19 mouse cellular contexts compared by ENCODE assay signal in the genomic region with DNA sequence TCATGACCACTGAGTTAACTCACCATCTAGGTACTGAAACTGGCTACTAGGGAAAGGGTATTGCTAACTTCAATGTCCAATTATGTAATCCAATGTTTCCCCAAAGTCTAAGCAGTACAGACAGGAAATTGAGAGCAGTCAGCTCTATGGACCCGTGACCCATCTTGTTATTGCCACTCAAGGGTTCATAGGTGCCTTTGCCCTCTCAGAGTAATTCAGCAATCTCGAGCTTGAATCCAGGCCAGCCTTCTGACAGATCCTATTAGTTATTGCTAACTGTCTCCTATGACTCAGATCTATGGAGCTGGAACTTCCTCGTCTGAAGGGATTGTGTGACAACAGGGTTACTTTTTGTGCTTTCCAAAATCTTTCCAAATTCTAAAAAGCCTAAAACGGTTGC. TPM values are rescaled to one million over a fixed set of nuclear protein-coding genes. Genes with fewer than 3 reads are reported as not detected.
DNase-seq lines count a peak whose midpoint lies in the region; ATAC-seq lines count a peak whose summit lies in the region.
"Had no signal": no experiment of that assay in that cellular context is flagged by ENCODE, and none has a peak within 500 bp of the region (broad histone marks: within the 10 kb centered on the region; RNA-seq: fewer than 3 reads in every experiment).

No protein-coding gene starts in this region.

- DNase-seq in adrenal gland, adult (ENCODE audit: inconsistent age in 2 of 2, low spot score in 1 of 2), result peak; percentile 82 to 93
- no peak for DNase-seq in adrenal gland, adult 18-20 months (ENCODE audit: low spot score in 2 of 2)
- DNase-seq in Muller cell, postnatal 12 days (ENCODE audit: inconsistent ontology term), result peak; percentile 71
- peak; percentile 69 to 77 for DNase-seq in kidney, postnatal 25 days
- DNase-seq in frontal cortex, adult 2 months (ENCODE audit: extremely low spot score in 1 of 2, low spot score in 1 of 2), result no peak
- DNase-seq in right cerebral cortex, postnatal 10 days (ENCODE audit: low spot score in 2 of 2), result no peak
- no peak for DNase-seq in thymus, postnatal 25 days
- DNase-seq: embryo, embryonic 11 days; gastrocnemius, postnatal 36 days; layer of hippocampus, postnatal 36 days; lung, adult 2 months; lung, postnatal 36 days had no signal

- H3K27me3 ChIP-seq in intestine, embryonic 15.5 days (replicated peaks), result no peaks in the 10 kb centered on the region
- H3K27me3 ChIP-seq: limb, embryonic 15.5 days had no signal

- H3K4me3 ChIP-seq in intestine, embryonic 15.5 days (replicated peaks), result no peak overlapping the region
- H3K4me3 ChIP-seq: limb, embryonic 15.5 days had no signal

- H3K36me3 ChIP-seq in intestine, embryonic 15.5 days, result no peaks in the 10 kb centered on the region
- H3K36me3 ChIP-seq: limb, embryonic 15.5 days had no signal

- ATAC-seq in intestine, embryonic 15.5 days, result peak; percentile 81
- ATAC-seq: activated CD4-positive, CD25-positive, alpha-beta regulatory T cell, adult 4 months; CD4-positive, CD25-positive, alpha-beta regulatory T cell, adult 4 months; forebrain, embryonic 16.5 days; hindbrain, postnatal 0 days had no signal

- peak overlapping the region; percentile 36; the same call in 1 of the 2 replicates for H3K27ac ChIP-seq in intestine, embryonic 15.5 days
- H3K27ac ChIP-seq: hindbrain, postnatal 0 days; limb, embryonic 15.5 days had no signal

- H3K4me1 ChIP-seq in intestine, embryonic 15.5 days (replicated peaks), result 0 out of 2 replicates have a peak, but pooled peaks cover 2% of the 10 kb centered on the region
- H3K4me1 ChIP-seq: limb, embryonic 15.5 days had no signal

- H3K9me3 ChIP-seq in intestine, embryonic 15.5 days, result no peaks in the 10 kb centered on the region
- H3K9me3 ChIP-seq: limb, embryonic 15.5 days had no signal

- no peak overlapping the region for H3K4me2 ChIP-seq in intestine, embryonic 15.5 days (replicated peaks)
- H3K4me2 ChIP-seq: limb, embryonic 15.5 days had no signal

- H3K9ac ChIP-seq in intestine, embryonic 15.5 days, result no peak overlapping the region
- H3K9ac ChIP-seq: limb, embryonic 15.5 days had no signal

- WGBS in intestine, embryonic 15.5 days, result 54% methylated on average over 4 of the region's 4 CpGs

RNA-seq across cellular contexts. Expression of gene Pcsk5, which starts 56.1 kb away (rescaled TPM):
- total RNA-seq in adrenal gland, adult 18-20 months (2021), result 100 to 1,000 TPM; 122 to 171 TPM
- polyA plus RNA-seq in intestine, embryonic 15.5 days (2015; fragmentation: Nextera tagmentation; extraction: Ambion mirVana), result 29.8 and 35.4 TPM in 2 replicates
- polyA plus RNA-seq in frontal cortex, adult 2 months (2012; rRNA removed), result 3.1 and 8.1 TPM in 2 replicates
- total RNA-seq: megakaryocyte-erythroid progenitor cell, adult 5-6 weeks had no signal
- polyA plus RNA-seq: activated CD4-positive, CD25-positive, alpha-beta regulatory T cell, adult 4 months; CD4-positive, CD25-positive, alpha-beta regulatory T cell, adult 4 months had no signal

Comparison
In these comparisons a context has a peak if more than half of its experiments do, and no peak if none do; other contexts are left out.
1. DNase-seq: peak in adrenal gland, adult (2 of 2), Muller cell, postnatal 12 days (single experiment) and kidney, postnatal 25 days (2 of 2); none in adrenal gland, adult 18-20 months (0 of 2), frontal cortex, adult 2 months (0 of 2), right cerebral cortex, postnatal 10 days (0 of 2) and thymus, postnatal 25 days (single experiment).